Mouse (Mus musculus) hindbrain, postnatal 0 days (tissue): ENCODE measurements at regions not wholly inside any gene's neighbourhood (a gene's known extent, or its start where the extent isn't known, plus 50 kb on each side); places are given as distances from the start of the nearest gene placed in this dataset.

ENCODE experiments used
- ATAC-seq: fragments of 200-750 bp; cut with Nextera tagmentation; 2 replicates; pipeline ENCODE4 v1.8.0; 2017; ENCODE audit warnings: mild to moderate bottlenecking, moderate TSS enrichment, moderate library complexity
- DNase-seq: peaks from one replicate; pipeline ENCODE4 v3.0.0-alpha.2; 2015; ENCODE audit warnings: low spot score
- H3K27ac ChIP-seq: fragments of 300-500 bp; sonication (generic); 2 replicates; pipeline ENCODE4 v1.5.1; 2014; ENCODE audit warnings: mild to moderate bottlenecking
- H3K27me3 ChIP-seq: fragments of 300-500 bp; sonication (generic); 2 replicates; pipeline ENCODE4 v1.6.1; 2014; ENCODE audit warnings: low read length, mixed read lengths; ENCODE audit not compliant: insufficient read depth
- H3K36me3 ChIP-seq: fragments of 300-500 bp; sonication (generic); 2 replicates; pipeline ENCODE4 v1.6.1; 2014; ENCODE audit warnings: low read length, mixed read lengths; ENCODE audit not compliant: insufficient read depth
- H3K4me1 ChIP-seq: fragments of 300-500 bp; sonication (generic); 2 replicates; pipeline ENCODE4 v1.6.1; 2014; ENCODE audit warnings: antibody characterized with exemption, low read length, mixed read lengths; ENCODE audit not compliant: insufficient read depth
- H3K4me2 ChIP-seq: fragments of 300-500 bp; sonication (generic); 2 replicates; pipeline ENCODE4 v1.6.1; 2014; ENCODE audit warnings: low read depth, mild to moderate bottlenecking, low read length, moderate library complexity, mixed read lengths
- H3K4me3 ChIP-seq: fragments of 300-500 bp; sonication (generic); 2 replicates; pipeline ENCODE4 v1.5.1; 2014; ENCODE audit warnings: low read length
- H3K9ac ChIP-seq: fragments of 300-500 bp; sonication (generic); replicated peaks from 2 replicates; pipeline ENCODE4 v1.6.1; 2014; ENCODE audit warnings: mild to moderate bottlenecking, low read length, moderate library complexity, mixed read lengths
- H3K9me3 ChIP-seq: fragments of 300-500 bp; sonication (generic); 2 replicates; pipeline ENCODE4 v1.6.1; 2016; ENCODE audit warnings: low read length, mixed read lengths
- CTCF ChIP-seq: IDR thresholded peaks from 2 replicates; pipeline ENCODE4 v1.5.1; 2016; ENCODE audit warnings: antibody characterized with exemption, control low read depth, low read depth
- WGBS: fragments of 180-500 bp; shearing (Covaris S2); extraction: QIAGEN DNeasy Blood & Tissue Kit; methylation state at CpG from one replicate; pipeline ENCODE4 v1.1.7; 2014; 5-methylcytosine and 5-hydroxymethylcytosine counted together

DNA sequence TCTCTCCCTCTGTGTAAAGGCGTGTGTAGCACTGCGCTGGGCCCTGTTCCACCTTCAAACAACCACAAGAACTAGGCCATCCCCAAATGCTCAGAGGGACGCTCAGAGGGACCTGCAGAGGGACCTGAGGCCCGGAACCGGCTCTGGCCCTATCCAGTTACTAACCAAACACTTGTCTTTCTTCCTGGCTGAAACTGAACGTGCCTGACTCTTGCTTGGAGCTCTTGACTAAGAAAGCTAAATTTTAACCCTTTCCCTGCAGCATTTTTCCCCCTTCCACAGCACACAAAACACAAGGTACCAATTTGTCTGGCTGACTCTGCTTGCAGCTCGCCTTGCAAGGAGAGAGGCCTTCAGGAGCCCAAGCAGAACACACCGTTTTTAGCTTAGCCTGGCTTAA lies 182.3 kb upstream of the Six2 start:
- no peaks in the 10 kb centered on the region; the same call in 1 of the 2 replicates for H3K27me3 ChIP-seq
- WGBS, result 75% methylated on average over 8 of the region's 8 CpGs
- no peaks in the 10 kb centered on the region for H3K9me3 ChIP-seq
- peaks cover 4% of the 10 kb centered on the region; the same call in 1 of the 2 replicates for H3K4me1 ChIP-seq
- TF ChIP-seq CTCF, result no peak
- H3K9ac ChIP-seq, result no peak overlapping the region
- no peak overlapping the region for H3K4me3 ChIP-seq
- no peak for ATAC-seq
- no peaks in the 10 kb centered on the region for H3K36me3 ChIP-seq
- no peak overlapping the region for H3K4me2 ChIP-seq
- H3K27ac ChIP-seq, result no peak overlapping the region
- no peak for DNase-seq

DNA sequence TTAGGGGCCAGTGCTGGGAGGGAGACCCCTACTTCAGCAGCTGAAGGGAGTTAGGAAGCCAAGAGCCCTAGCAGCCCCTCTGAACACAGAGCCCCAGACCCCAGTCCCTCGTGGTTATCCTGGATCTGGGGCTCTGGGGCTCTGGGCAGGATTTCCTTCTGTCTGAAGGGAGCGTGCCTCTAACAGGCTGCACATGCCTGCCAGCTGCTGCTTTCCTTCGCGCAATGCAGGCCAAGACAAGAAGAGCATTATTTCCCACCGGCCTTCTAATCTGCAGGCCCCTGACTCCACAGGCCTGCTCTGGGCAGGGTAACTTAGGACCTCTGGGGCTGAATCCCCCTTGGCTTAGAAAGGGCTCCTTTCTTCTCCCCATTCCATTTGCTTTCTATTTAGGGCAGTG lies 181.1 kb upstream of the Six2 start:
- 24% methylated on average over 5 of the region's 5 CpGs for WGBS
- no peak overlapping the region for H3K27ac ChIP-seq
- no peak overlapping the region for H3K9ac ChIP-seq
- peak; percentile 69; the same call in 1 of the 2 replicates for ATAC-seq
- no peak overlapping the region for H3K4me2 ChIP-seq
- no peak for TF ChIP-seq CTCF
- H3K27me3 ChIP-seq, result no peaks in the 10 kb centered on the region; the same call in 1 of the 2 replicates
- no peaks in the 10 kb centered on the region for H3K9me3 ChIP-seq
- no peak overlapping the region for H3K4me3 ChIP-seq
- DNase-seq, result peak; percentile 49
- H3K4me1 ChIP-seq, result peaks cover 4% of the 10 kb centered on the region; the same call in 1 of the 2 replicates
- H3K36me3 ChIP-seq, result no peaks in the 10 kb centered on the region

DNA sequence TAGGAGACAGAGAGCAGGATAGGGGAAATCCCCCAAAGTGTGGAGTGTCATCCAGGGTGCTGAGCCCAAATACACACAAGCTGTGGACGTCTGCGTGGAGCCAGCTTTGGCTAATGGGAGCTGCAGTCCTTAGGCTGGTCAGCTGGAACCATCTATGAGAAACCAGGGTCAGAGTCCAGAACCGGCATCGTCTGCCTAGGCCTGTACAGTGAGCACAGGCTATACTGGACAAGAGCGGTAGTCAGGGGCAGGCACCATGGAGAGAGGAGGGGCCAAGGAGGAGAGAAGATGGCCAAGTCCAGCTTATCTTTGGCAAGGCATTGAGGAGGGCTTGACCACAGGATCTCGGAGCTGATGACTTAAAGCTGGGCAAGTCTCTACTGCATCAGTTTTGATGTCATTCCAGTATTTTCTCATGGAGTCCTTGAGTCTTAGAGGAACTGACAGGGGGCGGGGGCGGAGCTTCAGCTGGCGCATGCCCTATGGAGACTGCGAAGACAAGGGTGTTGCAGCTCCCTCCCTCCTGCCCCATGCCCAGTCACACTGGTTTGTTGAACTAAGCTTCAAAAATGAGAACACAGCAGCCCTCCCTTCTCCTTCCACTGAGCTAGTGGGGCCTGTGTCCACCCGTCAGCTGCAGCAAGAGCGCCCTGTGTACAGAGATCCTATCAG lies 180.0 kb upstream of the Six2 start:
- ATAC-seq (peak; percentile 21; the same call in 1 of the 2 replicates), DNase-seq (no peak)
- 87% methylated on average over 12 of the region's 12 CpGs for WGBS
- Histone ChIP-seq H3K4me1 (peaks cover 4% of the 10 kb centered on the region; the same call in 1 of the 2 replicates), H3K9me3 (no peaks in the 10 kb centered on the region), H3K27me3 (no peaks in the 10 kb centered on the region; the same call in 1 of the 2 replicates), H3K9ac (no peak overlapping the region), H3K27ac (no peak overlapping the region), H3K4me2 (no peak overlapping the region), H3K4me3 (no peak overlapping the region), H3K36me3 (no peaks in the 10 kb centered on the region)
- no peak for TF ChIP-seq CTCF

DNA sequence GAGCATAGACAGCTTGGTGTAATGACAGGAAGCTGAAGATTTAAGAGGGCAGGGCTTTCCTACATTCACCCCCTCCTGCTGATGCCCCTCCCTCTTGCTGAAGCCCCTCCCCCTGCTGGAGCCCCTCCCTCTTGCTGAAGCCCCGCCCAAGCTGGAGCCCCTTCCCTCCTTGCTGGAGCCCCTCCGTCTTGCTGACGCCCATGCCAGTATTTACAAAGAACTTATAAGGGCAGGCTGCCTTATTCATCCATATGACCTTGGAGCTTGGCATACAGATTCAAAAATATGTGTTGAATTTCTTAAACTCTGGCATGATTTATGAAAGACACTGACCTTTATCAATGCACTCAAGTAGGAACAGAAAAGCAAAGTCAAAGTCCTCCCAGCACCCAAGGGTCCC lies 178.5 kb upstream of the Six2 start:
- H3K9me3 ChIP-seq, result no peaks in the 10 kb centered on the region
- DNase-seq, result no peak
- no peak overlapping the region for H3K27ac ChIP-seq
- no peaks in the 10 kb centered on the region for H3K36me3 ChIP-seq
- no peak for ATAC-seq
- no peak overlapping the region for H3K4me2 ChIP-seq
- no peak overlapping the region for H3K9ac ChIP-seq
- H3K27me3 ChIP-seq, result no peaks in the 10 kb centered on the region; the same call in 1 of the 2 replicates
- peaks cover 4% of the 10 kb centered on the region; the same call in 1 of the 2 replicates for H3K4me1 ChIP-seq
- TF ChIP-seq CTCF, result no peak
- H3K4me3 ChIP-seq, result no peak overlapping the region
- 79% methylated on average over 3 of the region's 3 CpGs for WGBS

DNA sequence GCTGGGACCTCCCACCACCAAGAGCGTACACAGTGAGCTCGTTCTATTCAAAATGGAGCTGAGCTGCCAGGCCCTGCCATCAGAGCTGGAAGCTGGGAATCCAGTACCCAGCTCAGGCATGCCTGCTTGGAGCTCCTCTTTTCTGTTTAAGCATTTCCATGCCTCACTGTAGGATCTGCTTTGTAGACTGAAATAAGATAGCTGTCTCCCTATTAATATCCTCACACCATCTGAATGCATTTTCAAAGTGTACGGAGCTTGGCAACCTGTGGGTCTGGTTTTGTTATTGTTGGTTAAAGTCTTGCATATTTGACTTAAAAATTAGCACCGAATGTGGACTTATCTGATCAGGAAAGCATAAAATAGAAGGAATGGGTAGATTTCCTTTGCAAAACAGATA lies 177.9 kb upstream of the Six2 start:
- Histone ChIP-seq H3K36me3 (no peaks in the 10 kb centered on the region), H3K27me3 (no peaks in the 10 kb centered on the region; the same call in 1 of the 2 replicates), H3K4me3 (no peak overlapping the region), H3K4me1 (peaks cover 4% of the 10 kb centered on the region; the same call in 1 of the 2 replicates), H3K9me3 (no peaks in the 10 kb centered on the region), H3K9ac (no peak overlapping the region), H3K27ac (no peak overlapping the region), H3K4me2 (no peak overlapping the region)
- 90% methylated on average over 4 of the region's 4 CpGs for WGBS
- ATAC-seq, result no peak
- no peak for TF ChIP-seq CTCF
- DNase-seq, result no peak

DNA sequence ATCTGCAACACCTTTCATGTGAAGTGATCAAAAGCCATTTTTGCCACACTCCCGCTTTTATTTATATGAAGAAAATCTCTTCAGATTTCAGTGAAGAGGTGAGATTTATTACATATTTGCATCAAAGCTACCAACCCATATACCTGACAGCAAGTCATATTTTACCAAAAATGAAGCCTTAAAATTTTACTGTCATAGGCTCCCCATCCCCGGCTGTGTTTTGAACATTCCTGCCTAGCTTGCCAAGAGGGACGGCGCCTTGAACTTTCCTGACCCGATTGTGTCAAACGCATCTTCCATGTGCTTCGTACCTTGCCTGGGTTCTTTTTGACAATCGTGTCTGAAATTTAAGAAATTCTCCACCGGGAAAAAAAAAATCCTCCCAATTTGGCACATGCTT lies 173.3 kb upstream of the Six2 start:
- no peaks in the 10 kb centered on the region; the same call in 1 of the 2 replicates for H3K27me3 ChIP-seq
- no peak overlapping the region for H3K4me2 ChIP-seq
- H3K4me1 ChIP-seq, result no peaks in the 10 kb centered on the region
- ATAC-seq, result no peak
- no peak for DNase-seq
- 83% methylated on average over 9 of the region's 9 CpGs for WGBS
- H3K4me3 ChIP-seq, result no peak overlapping the region
- H3K9me3 ChIP-seq, result no peaks in the 10 kb centered on the region
- no peak for TF ChIP-seq CTCF
- H3K36me3 ChIP-seq, result no peaks in the 10 kb centered on the region
- no peak overlapping the region for H3K9ac ChIP-seq
- H3K27ac ChIP-seq, result no peak overlapping the region

DNA sequence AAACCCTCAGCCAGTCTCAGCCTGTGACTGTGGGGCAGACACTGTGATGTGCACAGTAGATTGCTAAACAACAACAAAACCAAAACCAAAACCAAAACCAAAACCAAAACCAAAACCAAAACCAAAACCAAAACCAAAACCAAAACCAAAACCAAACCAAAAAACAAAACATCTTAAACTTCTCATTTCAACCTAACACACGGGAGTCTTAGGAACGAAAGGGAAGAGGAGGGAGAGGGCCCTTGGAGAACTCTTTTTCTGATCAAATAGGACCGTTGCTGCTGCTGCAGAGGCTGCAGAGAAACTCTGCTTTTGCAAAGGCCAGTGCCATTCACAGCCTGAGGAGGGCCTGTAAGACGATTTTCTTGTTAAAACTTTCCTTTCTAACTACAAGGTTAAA lies 172.7 kb upstream of the Six2 start:
- no peak overlapping the region for H3K27ac ChIP-seq
- no peak for ATAC-seq
- H3K4me2 ChIP-seq, result no peak overlapping the region
- 72% methylated on average over 4 of the region's 4 CpGs for WGBS
- no peaks in the 10 kb centered on the region for H3K27me3 ChIP-seq
- DNase-seq, result no peak
- H3K9me3 ChIP-seq, result no peaks in the 10 kb centered on the region
- no peak overlapping the region for H3K4me3 ChIP-seq
- H3K4me1 ChIP-seq, result no peaks in the 10 kb centered on the region
- no peaks in the 10 kb centered on the region for H3K36me3 ChIP-seq
- no peak overlapping the region for H3K9ac ChIP-seq
- no peak for TF ChIP-seq CTCF
